Mouse (Mus musculus) small intestine, adult 2 months (tissue): Measurements from ENCODE around the gene Ppfibp1. TPM values are rescaled to one million over a fixed set of nuclear protein-coding genes. Genes with fewer than 3 reads are reported as not detected.
"Not testable (repeated sequence)": the region's sequence is repeated elsewhere in the genome, so short reads cannot be mapped to it uniquely, and the experiment has no call there.

Source experiments
- H3K27ac ChIP-seq: fragments of 200-500 bp; 2 replicates; pipeline ENCODE4 v1.5.1; 2012; ENCODE audit warnings: low read depth, low read length, control low read depth, inconsistent platforms; ENCODE audit not compliant: insufficient read depth
- H3K27me3 ChIP-seq: fragments of 200-500 bp; 2 replicates; pipeline ENCODE4 v1.6.1; 2012; ENCODE audit warnings: mild to moderate bottlenecking, moderate library complexity, low read length, inconsistent platforms; ENCODE audit not compliant: control insufficient read depth, insufficient read depth
- H3K36me3 ChIP-seq: fragments of 200-500 bp; 2 replicates; pipeline ENCODE4 v1.6.1; 2012; ENCODE audit warnings: mild to moderate bottlenecking, low read length, control low read depth, inconsistent platforms; ENCODE audit not compliant: control insufficient read depth, insufficient read depth
- H3K4me1 ChIP-seq: fragments of 200-500 bp; 2 replicates; pipeline ENCODE4 v1.6.1; 2012; ENCODE audit warnings: low read length, inconsistent platforms, mixed read lengths; ENCODE audit not compliant: control insufficient read depth, insufficient read depth, insufficient read length
- H3K4me3 ChIP-seq: fragments of 200-500 bp; 2 replicates; pipeline ENCODE4 v1.5.1; 2012; ENCODE audit warnings: low read depth, mild to moderate bottlenecking, control low read depth, inconsistent platforms, low read length, moderate library complexity
- CTCF ChIP-seq: fragments of 200-500 bp; IDR thresholded peaks from 2 replicates; pipeline ENCODE4 v1.5.1; 2012; ENCODE audit warnings: low read depth, mild to moderate bottlenecking, control low read depth, inconsistent platforms, low read length, moderate library complexity, mixed read lengths; ENCODE audit not compliant: insufficient replicate concordance, insufficient read length; ENCODE audit errors: extremely low read depth
- POLR2A ChIP-seq: fragments of 200-500 bp; IDR thresholded peaks from 2 replicates; pipeline ENCODE4 v1.6.1; 2012; ENCODE audit warnings: low read depth, mild to moderate bottlenecking, control low read depth, inconsistent platforms, low read length, moderate library complexity
- WGBS: fragments of 180-500 bp; shearing (Covaris S2); methylation state at CpG from one replicate; pipeline ENCODE4 v1.1.7; 2018; 5-methylcytosine and 5-hydroxymethylcytosine counted together
- polyA plus RNA-seq: library from polyadenylated mRNA; depleted of rRNA; stranded (reverse); fragments of >200 nt; gene quantifications from 2 replicates; pipeline ENCODE4 v1.2.3, GENCODE M21; 2012

Gene Ppfibp1
- polyA plus RNA-seq, 1 experiment, result 3.3 TPM

DNA sequence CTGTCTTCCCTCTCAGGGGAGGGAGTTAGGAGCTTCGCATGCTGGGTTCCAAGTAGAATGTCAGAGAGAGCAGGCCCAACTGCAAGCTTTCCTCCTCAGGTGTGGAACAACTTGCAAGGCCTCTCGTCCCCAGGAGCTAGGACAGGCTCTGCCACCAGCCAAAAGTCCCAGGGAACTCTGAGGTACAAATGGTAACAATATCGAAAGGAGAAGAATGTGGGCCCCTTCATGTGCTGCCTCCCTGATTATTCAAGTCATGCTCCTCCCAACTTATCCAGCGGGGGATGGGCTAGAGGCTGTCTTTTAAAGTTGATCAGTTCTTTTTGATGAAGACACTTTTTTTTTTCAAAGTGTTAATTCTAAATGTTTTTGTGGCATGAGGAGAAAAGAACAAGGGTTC lies 38.2 kb upstream of the Ppfibp1 start, which contains the start of gene Smco2:
Smco2 (plus strand) TSS at position 55 of the 400 bp plus-strand sequence.
- Histone ChIP-seq H3K4me3 (no peak within 1 kb of the TSS), H3K4me1 (no peaks in the 10 kb centered on the region), H3K27ac (no peak within 1 kb of the TSS), H3K36me3 (no peaks in the 10 kb centered on the region), H3K27me3 (no peaks in the 10 kb centered on the region)
- no peak for TF ChIP-seq POLR2A
- TF ChIP-seq CTCF, result no peak
- 86% methylated on average over 4 of the region's 4 CpGs for WGBS

DNA sequence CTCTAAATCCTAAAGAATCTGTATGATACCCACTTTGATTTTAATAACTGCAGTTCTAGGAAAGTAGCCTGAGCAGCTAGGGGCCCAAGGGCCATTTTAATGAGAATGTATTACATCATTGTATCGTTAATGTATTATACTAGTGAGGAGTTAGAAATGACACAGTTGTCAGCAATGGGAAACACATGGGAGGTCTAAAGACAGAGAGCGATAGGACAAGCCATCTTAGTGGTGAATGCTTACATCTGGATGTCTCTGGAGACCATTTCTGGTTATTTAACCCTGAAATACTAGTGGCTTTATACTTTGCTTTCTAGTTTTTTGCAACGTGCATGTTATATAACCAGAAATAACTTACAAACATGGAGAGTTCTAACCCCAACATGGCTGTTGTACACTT lies 36.4 kb upstream of the Ppfibp1 start:
- TF ChIP-seq CTCF, result no peak
- no peak for TF ChIP-seq POLR2A
- no peaks in the 10 kb centered on the region for H3K4me1 ChIP-seq
- no peaks in the 10 kb centered on the region for H3K36me3 ChIP-seq
- WGBS, result 84% methylated on average over 3 of the region's 3 CpGs
- H3K4me3 ChIP-seq, result no peak overlapping the region
- no peaks in the 10 kb centered on the region for H3K27me3 ChIP-seq
- no peak overlapping the region for H3K27ac ChIP-seq

DNA sequence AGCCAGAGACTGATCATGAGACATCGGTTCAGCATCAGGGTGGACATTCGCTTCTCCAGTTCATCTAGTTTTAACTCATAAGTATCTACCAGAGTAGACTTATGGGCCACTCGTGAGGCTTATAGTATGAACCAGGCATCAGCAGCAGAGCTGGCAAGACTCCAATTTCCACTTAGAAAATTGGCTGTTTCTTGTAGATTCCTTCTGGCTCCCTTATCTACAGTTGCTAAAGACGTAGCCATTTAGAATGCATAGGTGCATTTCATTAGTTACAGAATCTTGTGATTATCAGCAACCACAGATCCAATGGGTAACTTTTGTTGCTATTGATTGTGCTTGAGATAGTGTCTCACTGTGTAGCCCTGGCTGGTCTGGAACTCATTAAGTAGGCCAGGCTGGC lies 35.5 kb upstream of the Ppfibp1 start:
- Histone ChIP-seq H3K36me3 (no peaks in the 10 kb centered on the region), H3K4me1 (no peaks in the 10 kb centered on the region), H3K27me3 (no peaks in the 10 kb centered on the region), H3K4me3 (no peak overlapping the region), H3K27ac (no peak overlapping the region)
- 63% methylated on average over 4 of the region's 4 CpGs for WGBS
- TF ChIP-seq POLR2A (no peak), CTCF (no peak)

DNA sequence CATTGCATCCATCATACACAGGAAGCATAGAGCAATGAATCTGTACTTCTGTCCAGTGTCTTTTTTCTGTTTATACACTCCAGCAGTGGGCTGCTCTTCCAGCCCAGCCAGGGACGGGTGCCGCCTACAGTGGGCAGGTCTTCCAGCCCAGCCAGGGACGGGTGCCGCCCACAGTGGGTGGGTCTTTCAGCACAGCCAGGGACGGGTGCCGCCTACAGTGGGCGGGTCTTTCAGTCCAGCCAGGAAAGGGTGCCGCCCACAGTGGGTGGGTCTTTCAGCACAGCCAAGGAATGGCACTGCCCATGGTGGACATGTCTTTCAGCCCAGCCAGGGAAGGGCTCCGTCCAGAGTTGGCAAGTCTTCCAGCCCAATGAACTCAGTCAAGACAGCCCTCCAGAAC lies 33.1 kb upstream of the Ppfibp1 start:
- Histone ChIP-seq H3K36me3 (no peaks in the 10 kb centered on the region), H3K4me1 (no peaks in the 10 kb centered on the region), H3K27ac (no peak overlapping the region), H3K27me3 (no peaks in the 10 kb centered on the region), H3K4me3 (no peak overlapping the region)
- TF ChIP-seq CTCF (no peak), POLR2A (no peak)
- 94% methylated on average over 9 of the region's 9 CpGs for WGBS

DNA sequence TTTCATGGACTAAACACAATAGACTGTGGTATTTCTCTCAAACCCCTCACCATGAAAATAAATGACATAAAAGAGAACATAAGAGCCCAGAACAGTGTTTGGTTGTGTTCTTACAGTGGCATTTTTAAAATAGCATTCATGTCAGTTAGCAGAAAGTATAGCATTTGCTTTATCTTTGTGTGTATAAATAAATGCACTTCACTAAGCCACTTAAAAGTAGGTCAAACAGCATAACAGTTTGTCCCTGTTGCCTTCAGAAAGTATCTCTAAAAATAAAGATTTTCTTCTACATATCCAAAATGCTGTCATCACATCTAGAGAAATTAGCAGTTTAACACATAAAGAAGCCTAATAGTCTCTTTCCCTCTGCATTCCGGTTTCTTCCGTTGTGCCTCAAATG lies 30.9 kb upstream of the Ppfibp1 start:
- Histone ChIP-seq H3K27me3 (no peaks in the 10 kb centered on the region), H3K27ac (no peak overlapping the region), H3K36me3 (no peaks in the 10 kb centered on the region), H3K4me3 (no peak overlapping the region), H3K4me1 (no peaks in the 10 kb centered on the region)
- TF ChIP-seq CTCF, result no peak
- no peak for TF ChIP-seq POLR2A
- WGBS, result 84% methylated on average over 2 of the region's 2 CpGs

DNA sequence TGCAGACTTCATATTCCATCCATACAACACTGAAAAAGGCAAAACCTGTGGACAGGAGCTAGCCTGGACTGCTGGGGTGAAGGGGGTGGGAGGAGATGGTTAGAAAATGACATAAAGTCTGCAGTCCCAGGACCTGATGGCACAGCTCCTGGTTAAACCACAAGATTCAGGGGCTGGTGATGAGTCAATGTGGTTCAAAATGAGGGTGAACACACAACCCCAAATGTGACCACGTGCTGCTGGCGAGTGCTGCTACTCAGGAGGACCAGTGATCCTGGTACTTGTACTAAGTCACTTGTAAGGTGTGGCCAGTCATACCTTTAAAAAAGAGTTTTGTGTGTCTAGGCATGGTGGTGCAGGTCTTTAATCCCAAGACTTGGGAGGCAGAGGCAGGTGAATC lies 25.1 kb upstream of the Ppfibp1 start:
- H3K36me3 ChIP-seq, result no peaks in the 10 kb centered on the region
- H3K27me3 ChIP-seq, result no peaks in the 10 kb centered on the region
- no peak overlapping the region for H3K27ac ChIP-seq
- TF ChIP-seq CTCF, result no peak
- TF ChIP-seq POLR2A, result no peak
- no peaks in the 10 kb centered on the region for H3K4me1 ChIP-seq
- 86% methylated on average over 2 of the region's 2 CpGs for WGBS
- no peak overlapping the region for H3K4me3 ChIP-seq

DNA sequence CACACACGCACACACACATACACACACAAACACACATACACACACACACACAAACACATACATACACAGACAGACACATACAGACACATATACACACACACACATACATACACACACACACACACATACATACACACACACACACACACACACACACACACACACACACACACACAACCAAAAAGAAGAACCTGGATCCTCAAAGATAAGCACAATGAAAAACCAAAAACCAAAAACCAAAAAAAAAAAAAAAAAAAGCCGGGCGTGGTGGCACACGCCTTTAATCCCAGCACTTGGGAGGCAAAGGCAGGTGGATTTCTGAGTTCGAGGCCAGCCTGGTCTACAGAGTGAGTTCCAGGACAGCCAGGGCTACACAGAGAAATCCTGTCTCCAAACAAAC lies 23.9 kb upstream of the Ppfibp1 start:
- 77% methylated on average over 5 of the region's 5 CpGs for WGBS
- H3K27me3 ChIP-seq, H3K27ac ChIP-seq, H3K4me1 ChIP-seq, H3K36me3 ChIP-seq, H3K4me3 ChIP-seq: not testable (repeated sequence)

DNA sequence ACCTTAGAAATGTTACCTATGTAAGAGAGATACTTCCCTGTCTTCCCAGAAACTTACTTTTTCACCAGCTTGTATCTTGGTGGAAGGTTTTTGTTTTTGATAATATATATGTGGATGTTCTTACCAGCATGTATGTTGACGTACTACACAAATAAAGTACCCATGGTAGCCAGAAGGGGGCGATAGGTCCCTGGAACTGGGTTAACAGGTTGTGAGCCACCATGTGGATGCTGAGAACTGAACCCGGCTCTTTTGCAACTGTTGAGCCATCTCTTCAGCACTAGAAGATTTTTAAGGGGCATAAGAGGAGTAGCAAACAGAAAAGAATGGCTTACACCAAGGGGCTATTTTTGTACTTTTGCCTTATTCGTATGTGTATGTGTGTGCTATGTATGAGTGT lies 22.6 kb upstream of the Ppfibp1 start:
- Histone ChIP-seq H3K36me3 (no peaks in the 10 kb centered on the region), H3K27ac (no peak overlapping the region), H3K4me3 (no peak overlapping the region), H3K4me1 (no peaks in the 10 kb centered on the region), H3K27me3 (no peaks in the 10 kb centered on the region)
- no peak for TF ChIP-seq POLR2A
- no peak for TF ChIP-seq CTCF
- WGBS, result 87% methylated on average over 4 of the region's 4 CpGs
